Mouse (Mus musculus): ENCODE measurements at regions not wholly inside any gene's neighbourhood (a gene's known extent, or its start where the extent isn't known, plus 50 kb on each side); places are given as distances from the start of the nearest gene placed in this dataset.

DNA sequence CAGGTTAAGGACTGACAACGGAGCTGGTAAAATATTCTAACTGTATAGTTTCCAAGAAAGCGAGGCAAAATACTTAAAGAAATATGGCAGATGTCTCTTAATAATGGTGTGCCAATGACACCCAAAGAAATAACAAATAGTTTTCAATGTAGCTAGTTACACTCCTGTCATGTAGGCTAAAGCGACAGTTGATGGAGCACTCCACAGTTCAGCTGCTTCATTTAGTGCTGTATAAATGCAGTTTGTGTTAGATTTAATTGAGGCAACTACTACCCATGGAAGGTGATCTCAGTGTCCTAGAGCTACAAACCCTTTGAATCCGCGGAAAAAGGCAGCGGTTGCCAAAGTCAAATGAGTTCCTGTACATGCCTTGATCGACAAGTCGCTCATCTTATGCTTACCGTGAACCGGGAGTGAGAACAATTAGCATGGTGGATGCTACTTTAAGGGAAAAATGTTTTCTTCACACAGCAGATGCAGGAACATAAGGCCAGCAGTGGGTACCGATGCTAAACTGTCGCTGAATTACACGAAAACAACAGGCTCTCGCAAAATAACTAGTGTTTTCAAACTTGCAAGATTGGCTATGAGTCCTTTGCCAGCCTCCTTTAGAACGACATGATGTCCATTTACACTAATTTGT, 961.4 kb downstream of the Mat2b start:
- DNase-seq = no peak

GRCm38 (mm10) chr11:39723621-39724020, 971.4 kb downstream of the Mat2b start:
- DNase-seq = no peak

DNA sequence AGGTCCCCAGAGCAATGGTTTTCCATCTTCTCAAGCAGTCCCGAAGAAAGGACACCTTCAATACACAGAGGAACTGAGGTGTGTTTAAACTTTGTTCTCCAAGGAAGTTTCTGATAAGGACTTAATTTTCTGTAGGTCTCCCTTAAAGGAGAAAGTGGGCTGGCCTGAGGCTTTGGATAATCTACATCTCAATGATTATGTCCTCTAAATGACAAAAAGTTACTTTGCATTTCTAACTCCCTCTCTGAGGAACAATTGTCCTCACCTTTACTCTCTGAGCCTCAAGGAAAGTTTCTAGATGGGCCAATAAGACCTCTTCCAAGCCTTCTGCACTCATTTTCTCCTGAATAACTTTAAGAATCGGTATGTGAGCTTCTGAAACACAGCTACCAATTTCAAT, 1016.5 kb downstream of the Mat2b start:
- DNase-seq = no peak

DNA sequence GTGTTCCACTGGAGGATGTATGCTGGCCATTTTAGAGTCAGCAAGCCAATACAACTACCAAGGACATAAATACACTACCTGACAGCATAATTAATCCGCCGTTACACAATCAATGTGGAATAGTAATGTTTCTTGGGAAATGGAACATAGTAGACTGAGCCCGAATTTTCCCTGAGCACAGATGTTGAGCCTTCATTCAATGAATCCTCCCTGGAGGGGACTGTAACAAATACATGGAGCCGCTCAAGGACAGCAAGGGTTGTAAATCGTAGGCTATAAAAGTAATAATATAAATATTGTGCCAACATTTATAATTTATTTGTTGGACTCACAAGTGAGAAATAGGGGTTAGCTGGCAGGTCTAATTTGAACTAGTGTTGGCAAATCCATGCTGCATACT, 1041.4 kb downstream of the Mat2b start:
- DNase-seq = no peak

GRCm38 (mm10) chr11:39619356-39619755, 1075.6 kb downstream of the Mat2b start:
- no peak for DNase-seq

- DNase-seq = no peak
Observed at GRCm38 (mm10) chr11:39615843-39616242, 1079.2 kb downstream of the Mat2b start.

- DNase-seq = no peak
Observed at GRCm38 (mm10) chr11:39596479-39596878, 1098.5 kb downstream of the Mat2b start.

GRCm38 (mm10) chr11:39588641-39589385, 1106.2 kb downstream of the Mat2b start:
- DNase-seq = peak; percentile 22

DNA sequence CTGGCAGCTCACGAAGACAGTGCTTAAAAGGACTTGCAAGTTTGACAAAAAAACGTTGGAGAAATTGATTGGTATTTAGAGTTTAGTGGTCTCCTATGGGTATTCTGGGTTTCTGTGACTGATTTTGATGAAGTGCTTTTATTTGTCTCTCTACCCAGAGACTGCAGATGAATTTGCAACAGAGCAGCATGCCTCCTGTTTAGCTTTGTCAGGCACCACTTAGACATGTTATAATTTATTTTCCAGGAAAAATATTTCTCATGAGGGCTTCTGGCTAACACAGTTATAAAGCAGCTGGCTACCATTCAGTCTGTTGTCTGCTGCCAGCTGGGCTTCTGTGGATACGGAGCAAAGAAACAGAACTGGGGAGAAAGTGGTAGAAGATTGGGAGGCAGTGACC, 1136.7 kb downstream of the Mat2b start:
- DNase-seq = no peak

DNA sequence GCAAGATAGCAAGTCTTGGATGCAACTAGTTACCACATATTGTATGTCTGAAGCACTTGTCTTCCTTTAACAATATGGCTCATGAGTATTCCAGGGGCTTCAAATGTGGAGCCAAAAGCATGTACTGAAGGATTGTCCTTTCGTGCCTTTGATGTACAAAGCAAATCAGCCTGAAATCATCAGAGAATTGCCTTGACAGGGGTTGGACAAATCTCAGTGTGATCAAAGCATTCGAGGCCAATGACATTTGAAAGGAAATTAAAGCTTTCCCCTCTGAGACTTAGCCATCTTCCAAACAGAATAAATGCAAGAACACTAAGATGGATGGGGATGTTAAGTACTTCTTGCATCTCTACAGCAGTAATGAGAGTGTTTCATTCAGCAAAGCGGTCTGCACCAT, 1144.9 kb downstream of the Mat2b start:
- no peak for DNase-seq

DNA sequence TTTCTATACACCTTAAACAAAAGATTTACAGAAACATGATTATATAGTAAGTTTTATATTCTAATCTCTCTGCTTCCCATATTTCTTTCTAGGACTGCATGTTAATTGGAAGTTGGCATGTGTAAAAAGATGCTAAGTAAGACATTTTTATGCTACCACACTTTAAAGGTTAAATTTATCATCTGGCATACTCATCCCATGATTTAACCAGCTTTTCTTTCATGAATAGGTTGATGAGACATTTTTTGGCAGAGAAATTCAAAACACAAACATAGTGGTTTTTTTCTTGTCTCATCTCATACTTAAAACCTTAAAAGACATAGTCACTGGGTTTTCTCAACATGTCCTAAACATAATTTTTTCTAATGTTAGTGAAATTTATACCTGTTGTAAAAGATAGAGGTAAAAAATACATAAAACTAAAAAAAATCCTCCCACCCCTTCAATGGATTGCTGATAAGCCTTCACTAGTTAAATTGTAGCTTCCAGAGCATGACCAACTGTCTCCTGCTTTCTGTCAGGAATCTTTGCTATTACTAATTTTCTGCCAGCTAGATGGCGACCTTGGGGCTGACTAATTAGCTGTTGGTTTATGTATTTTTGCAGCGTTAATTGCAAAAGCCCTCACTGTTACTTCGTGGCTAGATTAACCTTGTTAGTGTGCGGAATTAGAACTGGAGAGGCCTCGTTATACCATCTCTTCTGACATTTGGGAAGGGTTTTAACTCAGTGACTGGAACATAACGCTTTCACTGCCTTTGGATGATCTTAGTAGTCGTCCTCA, 1169.9 kb downstream of the Mat2b start:
- DNase-seq = no peak

DNA sequence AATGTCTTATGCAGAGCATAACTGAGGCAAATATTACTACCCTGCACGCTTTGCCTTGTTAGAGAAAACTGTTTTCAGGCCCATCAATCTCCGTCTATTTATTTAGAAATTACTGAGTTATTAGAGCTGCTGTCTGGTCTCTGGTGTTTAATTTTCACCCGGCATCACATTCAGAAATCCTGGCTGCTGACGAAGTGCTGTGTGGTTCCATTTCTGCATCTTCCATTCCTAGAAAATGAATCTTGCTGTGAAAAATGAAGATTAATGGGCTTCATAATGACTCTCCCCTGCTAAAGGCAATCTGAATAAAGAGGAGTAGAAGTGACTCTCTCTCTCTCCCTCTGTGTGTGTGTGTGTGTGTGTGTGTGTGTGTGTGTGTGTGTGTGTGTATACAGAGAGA, 1199.8 kb downstream of the Mat2b start:
- no peak for DNase-seq

DNA sequence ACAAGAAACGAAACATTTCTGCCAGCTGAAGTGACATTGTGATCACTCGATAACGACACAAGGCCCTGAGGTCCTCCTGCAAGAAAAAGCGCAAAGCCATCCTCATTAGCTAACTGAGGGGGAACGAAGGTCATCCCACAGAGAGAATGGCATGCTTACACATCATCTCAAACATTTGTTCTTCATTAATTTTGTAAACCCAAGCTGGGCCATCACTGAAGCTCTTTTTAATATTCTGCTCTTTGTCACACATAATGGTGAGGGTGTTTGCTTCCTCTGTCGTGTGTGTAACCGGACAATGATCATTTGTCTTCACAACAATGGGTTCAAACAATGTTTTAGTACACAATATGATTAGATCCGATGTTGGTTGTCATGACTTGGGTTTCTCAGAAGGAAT, 1217.9 kb downstream of the Mat2b start:
- no peak for DNase-seq

GRCm38 (mm10) chr11:39453329-39453952, 1241.6 kb downstream of the Mat2b start:
- no peak for DNase-seq

DNA sequence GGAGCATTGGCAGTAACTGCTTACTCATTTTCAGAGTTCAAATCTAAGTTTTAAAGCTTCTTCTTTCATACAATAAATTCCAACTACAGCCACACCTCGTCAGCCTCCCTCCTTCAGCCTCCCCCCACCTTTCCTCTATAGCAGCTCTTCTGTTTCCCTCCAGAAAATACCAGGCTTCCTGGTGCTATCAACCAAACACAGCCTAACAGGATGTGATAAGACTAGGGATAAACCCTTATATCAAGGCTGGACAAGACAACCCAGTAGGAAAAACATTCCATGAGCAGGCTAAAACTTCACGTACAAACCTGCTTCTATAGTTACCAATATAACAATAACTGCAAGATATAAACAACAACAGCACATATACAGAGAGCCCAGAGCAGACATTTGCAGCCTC, 1248.6 kb downstream of the Mat2b start:
- DNase-seq = no peak

DNA sequence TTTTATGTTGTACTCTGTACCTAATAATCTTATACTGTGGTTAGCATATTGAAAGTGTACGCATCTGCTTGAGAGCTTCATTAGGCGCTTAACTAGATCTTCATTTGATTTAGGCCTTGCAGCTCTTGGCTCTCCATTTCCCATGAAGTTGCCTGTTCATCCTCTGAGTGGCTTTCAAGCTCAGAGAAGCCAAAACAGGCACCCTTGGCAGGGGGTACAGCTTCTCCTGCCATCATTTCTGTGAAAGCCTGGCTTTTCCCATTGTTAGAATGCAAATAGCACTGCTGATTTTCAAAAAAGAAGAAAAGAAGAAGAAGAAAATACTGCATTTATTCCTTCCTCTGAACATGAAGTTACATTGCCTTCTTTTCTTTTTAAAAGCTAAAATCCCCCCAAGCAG, 1283.3 kb downstream of the Mat2b start:
- no peak for DNase-seq

GRCm38 (mm10) chr11:39411182-39411581, 1283.8 kb downstream of the Mat2b start:
- DNase-seq = no peak

DNA sequence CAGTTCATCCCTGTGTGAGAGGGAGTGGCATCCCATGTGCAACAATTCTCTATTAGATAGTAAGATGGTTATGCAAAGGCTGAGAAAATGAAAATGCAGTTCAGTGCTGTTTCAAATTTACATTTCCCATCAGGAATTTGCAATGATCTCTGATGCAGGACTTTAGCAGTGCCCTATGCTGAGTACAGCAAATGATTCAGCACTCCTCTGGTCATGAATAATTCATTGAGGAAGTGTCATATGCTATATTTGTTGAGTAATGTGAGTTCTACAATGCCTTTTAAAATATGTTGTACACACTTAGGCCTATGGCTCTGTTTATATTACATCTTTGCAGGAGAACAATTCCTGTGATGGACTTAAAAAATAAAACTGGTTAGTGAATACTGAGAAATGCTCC, 1330.2 kb downstream of the Mat2b start:
- DNase-seq = no peak

DNA sequence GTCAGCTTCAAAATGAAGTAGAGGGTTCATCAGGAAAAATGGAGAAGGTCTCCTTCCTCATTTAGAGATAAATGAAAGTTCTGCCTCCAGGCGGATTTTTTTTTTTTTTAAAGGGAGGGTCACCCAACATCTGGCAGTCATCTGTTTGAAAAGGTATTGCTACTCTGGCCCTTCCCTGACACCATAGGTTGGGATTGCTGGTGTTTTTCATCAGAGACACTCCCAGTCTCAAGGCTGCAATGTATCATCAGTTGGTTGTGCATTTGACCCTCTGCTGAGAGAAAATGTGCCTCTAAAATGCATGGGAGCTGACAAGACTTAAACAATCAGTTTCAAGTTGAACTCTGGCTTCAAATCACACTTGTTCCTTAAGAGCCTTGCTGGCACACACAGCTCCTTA, 1344.4 kb downstream of the Mat2b start:
- no peak for DNase-seq
